Mouse (Mus musculus) heart, embryonic 13.5 days (tissue): ENCODE data around the gene Ttyh3. TPM values are rescaled to one million over a fixed set of nuclear protein-coding genes. Genes with fewer than 3 reads are reported as not detected.
A peak's percentile ranks its signal among the peaks of the same experiment; 100 is the strongest.

Experiments used
- ATAC-seq: fragments of 200-750 bp; cut with Nextera tagmentation; 2 replicates; pipeline ENCODE4 v1.8.0; 2017; ENCODE audit warnings: moderate TSS enrichment; ENCODE audit not compliant: insufficient number of reproducible peaks, low FRiP score, low TSS enrichment; ENCODE audit errors: extremely low read depth
- H3K27ac ChIP-seq: fragments of 300-500 bp; sonication (generic); replicated peaks from 2 replicates; pipeline ENCODE4 v1.5.1; 2015; ENCODE audit warnings: moderate library complexity, mild to moderate bottlenecking, inconsistent platforms
- H3K27me3 ChIP-seq: fragments of 300-500 bp; sonication (generic); replicated peaks from 2 replicates; pipeline ENCODE4 v1.6.1; 2015; ENCODE audit warnings: mild to moderate bottlenecking, inconsistent platforms
- H3K36me3 ChIP-seq: fragments of 300-500 bp; sonication (generic); 2 replicates; pipeline ENCODE4 v1.6.1; 2015; ENCODE audit warnings: mild to moderate bottlenecking, inconsistent platforms
- H3K4me1 ChIP-seq: fragments of 300-500 bp; sonication (generic); 2 replicates; pipeline ENCODE4 v1.6.1; 2015; ENCODE audit warnings: inconsistent platforms
- H3K4me2 ChIP-seq: fragments of 300-500 bp; sonication (generic); 2 replicates; pipeline ENCODE4 v1.6.1; 2015; ENCODE audit warnings: inconsistent platforms, mild to moderate bottlenecking, moderate library complexity
- H3K4me3 ChIP-seq: fragments of 300-500 bp; sonication (generic); 2 replicates; pipeline ENCODE4 v1.5.1; 2015; ENCODE audit warnings: moderate library complexity, mild to moderate bottlenecking, inconsistent platforms
- H3K9ac ChIP-seq: fragments of 300-500 bp; sonication (generic); 2 replicates; pipeline ENCODE4 v1.6.1; 2015; ENCODE audit warnings: inconsistent platforms, mild to moderate bottlenecking, moderate library complexity
- H3K9me3 ChIP-seq: fragments of 300-500 bp; sonication (generic); 2 replicates; pipeline ENCODE4 v1.6.1; 2016; ENCODE audit warnings: inconsistent platforms
- WGBS: fragments of 180-500 bp; shearing (Covaris S2); methylation state at CpG from one replicate; pipeline ENCODE4 v1.1.7; 2015; ENCODE audit warnings: mixed read lengths; 5-methylcytosine and 5-hydroxymethylcytosine counted together
- polyA plus RNA-seq: library from polyadenylated mRNA; unstranded; fragments of >200 nt; fragmentation: Nextera tagmentation; extraction: Ambion mirVana; gene quantifications from 2 replicates; pipeline ENCODE4 v1.2.1, GENCODE M21; 2015

Gene Ttyh3
- polyA plus RNA-seq, 1 experiment from 2014 or later = 25.0 TPM

- peaks cover 26% of the 10 kb centered on the region for H3K4me1 ChIP-seq
- no peak overlapping the region for H3K4me2 ChIP-seq
- H3K27me3 ChIP-seq = peaks cover 22% of the 10 kb centered on the region
- 70% methylated on average over 6 of the region's 6 CpGs for WGBS
- peaks cover 5% of the 10 kb centered on the region; the same call in 1 of the 2 replicates for H3K36me3 ChIP-seq
- H3K9me3 ChIP-seq = no peaks in the 10 kb centered on the region
- no peak overlapping the region for H3K4me3 ChIP-seq
- 0 out of 2 replicates have a peak overlapping the region, but pooled peaks have one; percentile 14 for H3K9ac ChIP-seq
- ATAC-seq = no peak
- H3K27ac ChIP-seq = no peak overlapping the region
These were observed 32.7 kb downstream of the Ttyh3 start for GRCm38 (mm10) chr5:140616110-140616503.

GRCm38 (mm10) chr5:140615321-140616109 lies 33.3 kb downstream of the Ttyh3 start:
- Histone ChIP-seq H3K4me1 (peaks cover 32% of the 10 kb centered on the region), H3K9ac (no peak overlapping the region), H3K27ac (no peak overlapping the region), H3K4me2 (no peak overlapping the region), H3K36me3 (0 out of 2 replicates have a peak, but pooled peaks cover 4% of the 10 kb centered on the region), H3K9me3 (no peaks in the 10 kb centered on the region), H3K27me3 (peaks cover 28% of the 10 kb centered on the region), H3K4me3 (no peak overlapping the region)
- WGBS = 68% methylated on average over 10 of the region's 10 CpGs
- ATAC-seq = no peak

DNA sequence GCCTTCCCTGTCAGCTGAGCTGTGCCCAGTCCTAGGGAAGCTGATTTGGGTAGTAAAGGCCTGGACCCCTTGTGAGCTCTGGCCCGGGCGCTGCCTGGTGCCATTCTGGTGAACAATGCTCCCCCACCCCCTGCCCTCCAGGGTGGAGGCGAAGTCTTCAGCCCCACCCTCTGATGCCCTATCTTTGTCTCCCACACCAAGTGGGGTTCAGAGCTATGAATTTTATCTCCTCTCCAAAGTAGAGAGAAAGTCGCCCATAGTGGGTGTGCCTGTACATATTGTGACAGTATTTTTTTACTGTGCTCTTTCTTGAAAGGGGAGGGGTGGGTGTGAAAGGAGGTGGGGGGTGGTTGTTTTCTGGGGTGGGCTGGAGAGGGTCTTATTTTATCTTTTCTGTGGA lies 34.0 kb downstream of the Ttyh3 start:
- 66% methylated on average over 4 of the region's 4 CpGs for WGBS
- H3K27me3 ChIP-seq = peaks cover 34% of the 10 kb centered on the region

GRCm38 (mm10) chr5:140614141-140614540 lies 34.7 kb downstream of the Ttyh3 start:
- WGBS = 86% methylated on average over 10 of the region's 10 CpGs
- H3K27ac ChIP-seq = no peak overlapping the region
- H3K4me2 ChIP-seq = no peak overlapping the region
- no peak overlapping the region for H3K4me3 ChIP-seq
- H3K4me1 ChIP-seq = peaks cover 41% of the 10 kb centered on the region
- no peak for ATAC-seq
- H3K36me3 ChIP-seq = 0 out of 2 replicates have a peak, but pooled peaks cover 4% of the 10 kb centered on the region
- no peak overlapping the region for H3K9ac ChIP-seq
- no peaks in the 10 kb centered on the region for H3K9me3 ChIP-seq
- H3K27me3 ChIP-seq = peaks cover 41% of the 10 kb centered on the region

More for the DNA sequence above, 34.0 kb downstream of the Ttyh3 start:
- 0 out of 2 replicates have a peak, but pooled peaks cover 4% of the 10 kb centered on the region for H3K36me3 ChIP-seq
- H3K4me2 ChIP-seq = no peak overlapping the region
- H3K4me1 ChIP-seq = peaks cover 35% of the 10 kb centered on the region
- no peak overlapping the region for H3K27ac ChIP-seq
- H3K9me3 ChIP-seq = no peaks in the 10 kb centered on the region
- ATAC-seq = no peak
- no peak overlapping the region for H3K9ac ChIP-seq
- no peak overlapping the region for H3K4me3 ChIP-seq

DNA sequence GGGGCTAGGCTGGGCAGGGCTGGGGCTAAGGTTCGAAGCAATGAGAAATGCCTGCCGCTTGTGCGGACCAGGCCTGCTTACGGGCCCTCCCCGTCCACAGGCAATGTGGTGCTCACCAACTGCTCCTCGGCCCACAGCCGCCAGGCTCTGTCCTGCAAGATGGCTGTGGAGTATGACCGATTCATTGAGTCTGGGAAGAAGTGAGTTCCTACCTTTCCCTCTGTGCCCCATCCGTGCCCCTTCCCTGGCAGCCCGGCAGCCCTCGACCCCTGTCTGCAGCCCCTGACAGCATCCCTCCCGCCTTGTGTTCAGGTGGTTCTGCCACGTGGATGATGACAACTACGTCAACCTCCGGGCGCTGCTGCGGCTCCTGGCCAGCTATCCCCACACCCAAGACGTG lies 36.6 kb downstream of the Ttyh3 start:
- Histone ChIP-seq H3K4me3 (peak overlapping the region; percentile 56), H3K9ac (peak overlapping the region; percentile 79), H3K27ac (peak overlapping the region; percentile 82; the same call in 1 of the 2 replicates), H3K4me1 (peaks cover 61% of the 10 kb centered on the region), H3K36me3 (0 out of 2 replicates have a peak, but pooled peaks cover 4% of the 10 kb centered on the region), H3K27me3 (peaks cover 61% of the 10 kb centered on the region), H3K4me2 (peak overlapping the region; percentile 75), H3K9me3 (no peaks in the 10 kb centered on the region)
- ATAC-seq = no peak
- 78% methylated on average over 18 of the region's 18 CpGs for WGBS

DNA sequence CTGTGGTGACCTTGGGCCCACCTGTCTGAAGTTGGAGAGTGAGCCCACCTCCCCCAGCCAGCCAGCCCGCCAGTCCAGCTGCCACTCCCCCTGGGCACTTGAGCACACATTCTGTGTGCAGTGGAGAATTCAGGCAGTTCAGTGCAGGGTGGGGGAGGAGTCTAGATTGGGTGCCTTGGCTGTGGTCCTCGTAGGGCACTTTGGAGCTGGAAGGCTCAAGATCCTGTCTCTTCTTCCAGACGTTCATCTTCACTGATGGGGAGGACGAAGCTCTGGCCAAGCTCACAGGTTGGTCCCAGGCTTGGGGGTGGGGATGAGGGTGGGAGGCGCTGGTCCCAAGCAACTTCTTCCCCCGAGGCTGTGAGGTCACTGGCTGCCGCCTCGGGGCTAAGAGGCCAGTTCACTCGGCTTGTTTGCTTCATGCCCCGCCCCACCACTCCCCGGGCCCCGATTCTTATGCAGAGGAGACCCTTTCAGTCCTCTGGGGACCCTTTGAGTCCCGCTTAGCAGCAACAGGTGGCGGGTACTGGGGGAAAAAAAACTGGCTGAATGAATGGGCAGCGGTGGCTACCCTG lies 37.1 kb downstream of the Ttyh3 start:
- Histone ChIP-seq H3K36me3 (0 out of 2 replicates have a peak, but pooled peaks cover 4% of the 10 kb centered on the region), H3K27ac (peak overlapping the region; percentile 82), H3K4me2 (peak overlapping the region; percentile 75), H3K27me3 (peaks cover 66% of the 10 kb centered on the region), H3K4me3 (peak overlapping the region; percentile 56), H3K9ac (peak overlapping the region; percentile 79), H3K9me3 (no peaks in the 10 kb centered on the region), H3K4me1 (peaks cover 63% of the 10 kb centered on the region)
- WGBS = 26% methylated on average over 15 of the region's 15 CpGs
- ATAC-seq = no peak

GRCm38 (mm10) chr5:140611021-140611583 lies 37.7 kb downstream of the Ttyh3 start:
- Histone ChIP-seq H3K27ac (peak overlapping the region; percentile 82), H3K4me1 (peaks cover 68% of the 10 kb centered on the region), H3K4me3 (peak overlapping the region; percentile 56), H3K36me3 (0 out of 2 replicates have a peak, but pooled peaks cover 4% of the 10 kb centered on the region), H3K4me2 (peak overlapping the region; percentile 75), H3K27me3 (peaks cover 72% of the 10 kb centered on the region), H3K9me3 (no peaks in the 10 kb centered on the region), H3K9ac (peak overlapping the region; percentile 79)
- 12% methylated on average over 21 of the region's 21 CpGs for WGBS
- peak; percentile 12; the same call in 1 of the 2 replicates for ATAC-seq

DNA sequence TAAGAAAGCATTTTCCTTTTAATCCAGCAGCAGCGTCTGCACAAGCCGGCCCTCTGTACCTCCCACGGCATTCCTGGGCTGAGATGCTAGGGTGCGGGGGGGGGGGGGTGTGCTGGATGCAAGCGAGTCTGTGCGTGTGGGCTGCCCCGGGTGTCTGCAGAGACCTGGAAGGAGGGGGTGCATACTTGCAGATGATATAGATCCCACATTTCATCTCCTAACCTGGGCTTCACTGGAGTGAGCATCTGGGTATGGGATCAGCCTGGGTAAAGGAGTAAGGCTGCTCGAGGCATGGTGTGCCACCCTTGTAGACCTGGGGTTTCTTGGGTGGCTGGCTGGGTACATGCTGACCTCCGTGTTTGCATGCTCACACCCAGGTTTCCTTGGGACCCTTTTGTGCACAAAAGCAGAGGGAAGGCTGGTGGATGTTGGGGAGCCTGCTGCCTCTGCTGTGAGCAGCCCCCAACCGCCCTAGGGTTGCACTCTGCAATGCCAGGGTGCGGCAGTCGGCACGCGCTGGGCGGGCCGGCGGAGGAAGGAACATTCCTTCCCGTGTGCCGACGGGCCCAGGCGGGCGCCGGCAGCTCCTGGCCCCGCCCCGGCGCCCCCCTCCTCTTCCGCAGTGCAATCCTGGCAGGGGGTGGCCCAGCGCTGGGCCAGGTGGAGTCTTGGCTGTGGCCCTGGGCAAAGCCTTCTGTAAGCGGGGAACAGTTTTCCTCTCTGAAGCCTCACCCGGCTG lies 38.4 kb downstream of the Ttyh3 start:
- 4% methylated on average over 30 of the region's 30 CpGs for WGBS
- ATAC-seq = 0 out of 2 replicates have a peak, but pooled peaks have one; percentile 10
- peaks cover 78% of the 10 kb centered on the region for H3K27me3 ChIP-seq
- peak overlapping the region; percentile 56 for H3K4me3 ChIP-seq
- peaks cover 69% of the 10 kb centered on the region for H3K4me1 ChIP-seq
- no peaks in the 10 kb centered on the region for H3K9me3 ChIP-seq
- H3K36me3 ChIP-seq = 0 out of 2 replicates have a peak, but pooled peaks cover 4% of the 10 kb centered on the region
- H3K4me2 ChIP-seq = peak overlapping the region; percentile 75
- H3K27ac ChIP-seq = peak overlapping the region; percentile 82
- peak overlapping the region; percentile 79 for H3K9ac ChIP-seq

DNA sequence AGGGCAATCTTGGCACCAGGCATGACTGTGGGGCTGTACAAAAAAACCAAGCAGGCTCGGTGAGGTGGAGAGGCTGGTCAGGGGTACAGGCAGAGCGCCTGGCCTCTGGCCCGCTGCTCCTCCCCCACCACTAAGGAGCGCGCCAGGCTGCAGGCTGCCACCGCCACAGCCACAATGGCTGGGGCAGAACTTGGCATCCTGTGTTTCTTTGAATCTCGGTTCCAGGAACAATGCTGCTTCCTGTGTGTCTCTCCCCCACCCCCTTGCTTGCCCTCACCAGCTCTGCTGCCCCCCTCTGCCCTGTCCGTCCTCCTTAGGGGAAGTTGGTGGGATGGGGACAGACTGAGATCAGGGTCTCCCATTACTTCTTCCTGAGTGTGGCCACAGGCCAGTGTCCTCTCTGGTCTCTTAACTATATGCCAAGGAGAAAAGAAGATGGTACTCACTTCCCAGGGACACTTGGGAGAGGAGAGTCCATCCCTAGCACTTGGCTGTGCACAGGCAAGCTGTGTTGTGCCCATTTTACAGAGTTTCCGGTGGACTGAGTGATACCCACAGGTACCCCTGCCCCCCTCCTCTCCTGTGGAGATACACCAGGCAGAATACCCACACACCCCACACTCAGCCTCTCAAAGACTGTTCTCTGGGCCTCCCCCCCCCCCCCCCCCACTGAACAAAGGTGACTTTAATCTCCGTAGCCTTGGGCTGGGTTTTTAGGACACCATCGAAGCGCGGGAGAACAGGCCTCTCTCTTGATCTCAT lies 39.1 kb downstream of the Ttyh3 start:
- peak overlapping the region; percentile 79; the same call in 1 of the 2 replicates for H3K9ac ChIP-seq
- peaks cover 66% of the 10 kb centered on the region for H3K4me1 ChIP-seq
- peak overlapping the region; percentile 75 for H3K4me2 ChIP-seq
- peak overlapping the region; percentile 82 for H3K27ac ChIP-seq
- no peak for ATAC-seq
- peak overlapping the region; percentile 56 for H3K4me3 ChIP-seq
- 15% methylated on average over 13 of the region's 13 CpGs for WGBS
- 0 out of 2 replicates have a peak, but pooled peaks cover 4% of the 10 kb centered on the region for H3K36me3 ChIP-seq
- peaks cover 86% of the 10 kb centered on the region for H3K27me3 ChIP-seq
- H3K9me3 ChIP-seq = no peaks in the 10 kb centered on the region

- Histone ChIP-seq H3K4me2 (peak overlapping the region; percentile 75), H3K9me3 (no peaks in the 10 kb centered on the region), H3K36me3 (no peaks in the 10 kb centered on the region), H3K9ac (peak overlapping the region; percentile 79), H3K4me1 (peaks cover 66% of the 10 kb centered on the region), H3K27me3 (peaks cover 94% of the 10 kb centered on the region), H3K27ac (peak overlapping the region; percentile 82), H3K4me3 (peak overlapping the region; percentile 56)
- 2% methylated on average over 16 of the region's 16 CpGs for WGBS
- no peak for ATAC-seq
These were observed 40.2 kb downstream of the Ttyh3 start for GRCm38 (mm10) chr5:140608634-140609015.
